Mouse (Mus musculus): Measurements from ENCODE around the gene Il9r. TPM values are rescaled to one million over a fixed set of nuclear protein-coding genes. Genes with fewer than 3 reads are reported as not detected.
"Not testable (repeated sequence)": the region's sequence is repeated elsewhere in the genome, so short reads cannot be mapped to it uniquely, and the experiment has no call there.

Gene Il9r
- total RNA-seq, 2 experiments from 2014 or later, result not detected

- ATAC-seq (ENCODE audit: poor library complexity, severe bottlenecking), result not testable (repeated sequence)
Measured at GRCm38 (mm10) chr11:32200992-32201391, 913 bp upstream of the Il9r start.

- ATAC-seq (ENCODE audit: poor library complexity, severe bottlenecking), result no peak
Measured at GRCm38 (mm10) chr11:32199230-32199629, 849 bp downstream of the Il9r start.

DNA sequence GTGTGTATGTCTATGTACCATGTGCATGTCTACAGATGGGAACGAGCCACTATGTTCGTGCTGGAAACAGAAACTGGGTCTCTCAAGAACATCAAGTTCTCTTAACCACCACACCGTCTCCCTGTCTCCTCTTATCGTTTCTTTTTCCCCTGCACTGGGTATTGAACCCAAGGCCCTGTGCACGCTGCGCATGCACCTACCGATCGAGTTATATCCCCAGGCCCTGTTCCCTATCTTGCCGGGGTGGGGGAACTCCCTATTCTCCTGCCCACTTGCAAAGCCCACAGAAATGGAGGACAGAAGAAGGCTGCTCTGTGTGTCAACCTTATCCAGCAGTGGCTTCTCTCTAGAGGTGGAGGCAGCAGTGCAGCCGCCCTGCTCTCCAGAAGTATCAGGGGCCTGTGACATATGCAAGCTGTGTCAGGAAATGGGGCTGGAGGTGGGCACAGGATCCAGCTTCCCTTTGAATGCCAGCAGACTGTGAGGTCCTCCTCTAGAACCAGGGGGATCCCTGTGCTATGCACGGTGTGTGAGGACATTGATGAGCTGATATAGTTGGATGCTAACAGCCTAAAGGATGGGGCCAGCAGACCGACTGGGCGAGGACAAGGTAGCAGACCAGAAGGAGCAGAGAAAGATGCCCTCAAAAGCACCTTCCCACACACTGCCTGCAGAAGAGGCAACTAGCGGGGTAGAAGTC, 1.7 kb downstream of the Il9r start:
- no peak for ATAC-seq (ENCODE audit: poor library complexity, severe bottlenecking)

GRCm38 (mm10) chr11:32197766-32198165, 2.3 kb downstream of the Il9r start:
- ATAC-seq (ENCODE audit: poor library complexity, severe bottlenecking), result no peak

- no peak for ATAC-seq (ENCODE audit: poor library complexity, severe bottlenecking)
Measured at GRCm38 (mm10) chr11:32196727-32197126, 3.4 kb downstream of the Il9r start.

- peak; percentile 47; the same call in 1 of the 2 replicates for ATAC-seq (ENCODE audit: poor library complexity, severe bottlenecking)
Measured at GRCm38 (mm10) chr11:32195867-32196540, 4.1 kb downstream of the Il9r start.

DNA sequence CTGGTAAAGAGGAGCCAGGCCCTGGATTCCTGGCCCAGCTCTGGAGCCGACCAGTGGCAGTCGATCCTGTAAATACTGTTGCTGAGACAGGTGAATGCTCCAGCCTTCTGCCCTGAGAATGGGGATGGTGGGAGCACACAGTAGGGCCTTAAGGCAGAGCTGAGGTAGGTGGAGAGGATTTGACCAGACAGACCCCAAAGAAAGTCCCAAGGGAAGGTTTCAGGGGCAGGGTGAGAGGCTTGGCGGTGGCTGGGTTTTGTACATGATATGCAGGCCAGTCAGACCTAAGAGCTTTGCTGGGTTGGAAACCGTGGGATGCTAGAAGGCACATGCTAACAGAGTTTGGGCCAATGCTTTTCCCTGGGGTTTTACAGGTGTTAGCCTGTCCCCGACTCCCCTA, 5.5 kb downstream of the Il9r start:
- no peak for ATAC-seq (ENCODE audit: poor library complexity, severe bottlenecking)

DNA sequence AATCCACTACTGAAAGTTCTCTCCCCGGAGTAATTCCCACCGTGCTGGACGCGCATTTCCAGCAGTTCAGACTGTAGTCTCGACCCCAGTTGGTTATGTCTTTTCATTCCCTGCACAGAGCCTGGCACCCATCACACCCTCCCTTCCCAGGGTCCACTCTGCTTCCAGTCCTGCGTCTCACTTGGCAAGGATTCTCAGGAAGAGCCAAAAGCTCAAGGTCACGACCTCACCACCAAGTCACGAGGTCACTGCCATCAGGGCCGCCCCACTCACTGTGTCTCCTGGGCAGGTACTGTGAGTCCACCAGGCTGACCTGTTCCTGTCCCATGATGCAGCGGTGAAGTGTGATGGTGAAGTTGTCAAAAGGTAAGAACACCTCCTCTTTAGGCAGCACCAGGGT, 6.0 kb downstream of the Il9r start:
- ATAC-seq (ENCODE audit: poor library complexity, severe bottlenecking), result no peak

- no peak for ATAC-seq (ENCODE audit: poor library complexity, severe bottlenecking)
Measured at GRCm38 (mm10) chr11:32193156-32193555, 6.9 kb downstream of the Il9r start.

- no peak for ATAC-seq (ENCODE audit: poor library complexity, severe bottlenecking)
Measured at GRCm38 (mm10) chr11:32190603-32191110, 9.4 kb downstream of the Il9r start.

GRCm38 (mm10) chr11:32190119-32190518, 10.0 kb downstream of the Il9r start:
- ATAC-seq (ENCODE audit: poor library complexity, severe bottlenecking), result no peak

- ATAC-seq (ENCODE audit: poor library complexity, severe bottlenecking), result no peak
Measured at GRCm38 (mm10) chr11:32189434-32189833, 10.6 kb downstream of the Il9r start.

DNA sequence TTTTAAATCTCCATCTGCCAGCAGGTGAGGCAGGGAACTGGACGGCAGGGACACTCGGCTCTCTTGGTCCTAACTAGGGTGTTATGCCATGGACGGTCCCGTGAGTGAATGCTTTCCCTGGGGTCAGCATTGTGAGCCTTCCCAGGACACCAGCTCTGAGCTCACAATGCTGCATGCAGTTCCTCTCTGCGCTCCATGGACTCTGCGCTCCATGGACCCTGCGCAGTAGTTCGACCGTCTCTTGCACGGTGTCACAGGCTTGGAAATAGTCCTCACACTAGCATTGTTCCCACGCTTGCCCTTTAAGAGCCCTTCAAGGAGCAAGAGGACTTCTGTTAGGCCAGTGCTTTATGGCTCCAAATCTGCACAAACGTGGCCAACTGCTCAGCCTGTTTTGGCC, 11.2 kb downstream of the Il9r start:
- no peak for ATAC-seq (ENCODE audit: poor library complexity, severe bottlenecking)

- no peak for ATAC-seq (ENCODE audit: poor library complexity, severe bottlenecking)
Measured at GRCm38 (mm10) chr11:32187256-32187655, 12.8 kb downstream of the Il9r start.

- no peak for ATAC-seq (ENCODE audit: poor library complexity, severe bottlenecking)
Measured at GRCm38 (mm10) chr11:32186031-32186430, 14.0 kb downstream of the Il9r start.

- no peak for ATAC-seq (ENCODE audit: poor library complexity, severe bottlenecking)
Measured at GRCm38 (mm10) chr11:32184469-32184868, 15.6 kb downstream of the Il9r start.

GRCm38 (mm10) chr11:32181973-32182868, 17.9 kb downstream of the Il9r start:
- ATAC-seq (ENCODE audit: poor library complexity, severe bottlenecking), result peak; percentile 60; the same call in 1 of the 2 replicates

DNA sequence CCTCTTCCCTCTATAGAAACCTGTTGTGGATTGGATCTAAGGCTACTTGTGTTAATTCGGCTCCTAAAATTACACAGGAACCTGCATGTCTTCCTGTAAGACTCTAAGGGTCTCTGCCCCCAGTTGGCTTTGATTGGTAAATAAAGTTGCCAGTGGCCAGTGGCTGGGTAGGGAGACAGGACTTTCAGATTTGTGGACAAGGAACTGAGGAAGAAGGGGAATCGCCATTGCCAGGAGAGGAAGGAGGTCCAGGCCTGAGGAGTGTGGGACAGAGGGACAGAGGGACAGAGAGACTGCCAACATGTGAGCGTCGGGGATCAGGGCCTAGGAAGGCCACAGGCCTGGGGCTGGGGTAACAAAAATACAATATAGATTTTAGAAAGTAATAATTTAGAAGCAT, 18.8 kb downstream of the Il9r start:
- ATAC-seq (ENCODE audit: poor library complexity, severe bottlenecking), result no peak

DNA sequence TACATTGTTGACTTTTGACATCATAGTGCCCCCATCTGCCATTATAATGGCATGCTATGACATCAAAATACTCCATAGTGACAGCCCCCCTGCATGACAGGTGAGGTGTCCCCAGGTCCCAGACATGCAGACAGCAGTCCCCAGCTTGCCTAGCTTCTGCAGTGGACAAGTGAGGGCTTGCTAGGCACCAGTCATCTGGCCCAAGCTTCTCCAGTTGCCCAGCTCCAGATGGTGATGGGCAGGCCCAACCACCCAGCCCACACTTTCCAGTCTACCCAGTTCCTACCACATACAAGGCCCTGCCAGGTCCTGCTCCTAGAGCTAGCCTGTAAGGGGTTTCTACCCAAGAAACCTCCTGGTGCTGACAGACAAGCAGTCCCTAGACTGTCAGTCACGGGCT, 21.6 kb downstream of the Il9r start:
- ATAC-seq (ENCODE audit: poor library complexity, severe bottlenecking), result no peak

DNA sequence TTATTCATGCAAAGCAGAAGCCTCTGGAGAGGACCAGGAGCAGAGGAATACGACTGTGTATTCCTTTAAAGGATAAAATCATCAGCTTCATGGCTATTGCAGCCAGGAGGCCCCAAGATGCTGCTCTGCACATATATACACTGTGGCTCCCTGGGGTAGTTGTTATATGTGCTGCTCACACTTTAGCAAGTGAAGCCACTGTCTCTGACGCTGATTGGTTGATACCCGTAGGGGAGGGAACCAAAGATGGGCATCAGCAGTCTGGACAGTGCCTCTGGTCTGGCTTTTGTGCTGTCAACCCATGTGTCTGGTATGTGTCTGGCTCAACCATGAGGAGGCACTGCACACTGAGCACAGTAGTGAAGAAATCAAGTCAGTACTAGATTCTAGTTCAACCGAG, 33.4 kb downstream of the Il9r start:
- ATAC-seq (ENCODE audit: poor library complexity, severe bottlenecking), result no peak

Measured in megakaryocyte, adult 5-6 weeks (primary cell).